Mouse (Mus musculus) macrophage (primary cell): ENCODE results near the gene Ang. TPM values are rescaled to one million over a fixed set of nuclear protein-coding genes. Genes with fewer than 3 reads are reported as not detected.
"Not testable (repeated sequence)": the region's sequence is repeated elsewhere in the genome, so short reads cannot be mapped to it uniquely, and the experiment has no call there.

ENCODE experiments used
- H3K27ac ChIP-seq: fragments of 350-480 bp; formaldehyde crosslinking; 2 replicates; pipeline ENCODE4 v1.9.0; 2021
- H3K36me3 ChIP-seq: fragments of 350-480 bp; formaldehyde crosslinking; 2 replicates; pipeline ENCODE4 v1.9.0; 2021; ENCODE audit errors: inconsistent target
- H3K4me3 ChIP-seq: fragments of 350-480 bp; formaldehyde crosslinking; 2 replicates; pipeline ENCODE4 v1.9.0; 2021; ENCODE audit errors: inconsistent target
- H3K79me2 ChIP-seq: fragments of 350-480 bp; formaldehyde crosslinking; 2 replicates; pipeline ENCODE4 v1.9.0; 2021; ENCODE audit errors: inconsistent target
- WGBS: methylation state at CpG from one replicate; pipeline ENCODE4 v1.1.7; 2026; ENCODE audit warnings: inconsistent platforms; ENCODE audit not compliant: missing documents; 5-methylcytosine and 5-hydroxymethylcytosine counted together
- polyA plus RNA-seq: library from polyadenylated mRNA; stranded (reverse); fragments of 250-400 nt; gene quantifications from 3 replicates; pipeline ENCODE4 v1.2.4, GENCODE M21; 2018; ENCODE audit warnings: inconsistent platforms

Gene Ang
- polyA plus RNA-seq, 1 experiment from 2014 or later = 15.6 TPM

- Histone ChIP-seq H3K36me3 (no peaks in the 10 kb centered on the region), H3K27ac (peak overlapping the region; percentile 98), H3K79me2 (peaks cover 67% of the 10 kb centered on the region), H3K4me3 (no peak overlapping the region)
- WGBS = 45% methylated on average over 9 of the region's 9 CpGs
These were observed 5.0 kb downstream of the Ang start for GRCm38 (mm10) chr14:51095736-51096524.

GRCm38 (mm10) chr14:51098300-51098699, 7.3 kb downstream of the Ang start:
- H3K4me3 ChIP-seq, H3K36me3 ChIP-seq, H3K27ac ChIP-seq: not testable (repeated sequence)
- 19% methylated on average over 1 of the region's 1 CpGs for WGBS
- peaks cover 48% of the 10 kb centered on the region for H3K79me2 ChIP-seq

GRCm38 (mm10) chr14:51098921-51099320, 8.0 kb downstream of the Ang start:
- Histone ChIP-seq H3K36me3 (peaks cover 6% of the 10 kb centered on the region; the same call in 1 of the 2 replicates), H3K27ac (no peak overlapping the region), H3K79me2 (peaks cover 48% of the 10 kb centered on the region), H3K4me3 (no peak overlapping the region)
- 95% methylated on average over 11 of the region's 11 CpGs for WGBS

- peaks cover 16% of the 10 kb centered on the region; the same call in 1 of the 2 replicates for H3K36me3 ChIP-seq
- peaks cover 45% of the 10 kb centered on the region for H3K79me2 ChIP-seq
- no peak overlapping the region for H3K27ac ChIP-seq
- 90% methylated on average over 9 of the region's 9 CpGs for WGBS
- H3K4me3 ChIP-seq = no peak overlapping the region
These were observed 10.3 kb downstream of the Ang start for GRCm38 (mm10) chr14:51101284-51101683.

- Histone ChIP-seq H3K79me2 (peaks cover 26% of the 10 kb centered on the region), H3K4me3 (no peak overlapping the region), H3K27ac (no peak overlapping the region), H3K36me3 (peaks cover 16% of the 10 kb centered on the region; the same call in 1 of the 2 replicates)
- WGBS = 95% methylated on average over 3 of the region's 3 CpGs
These were observed 12.3 kb downstream of the Ang start for GRCm38 (mm10) chr14:51103217-51103616.

GRCm38 (mm10) chr14:51104366-51104765, 13.4 kb downstream of the Ang start:
- H3K79me2 ChIP-seq = peaks cover 15% of the 10 kb centered on the region
- H3K36me3 ChIP-seq = peaks cover 16% of the 10 kb centered on the region; the same call in 1 of the 2 replicates
- no peak overlapping the region for H3K4me3 ChIP-seq
- H3K27ac ChIP-seq = no peak overlapping the region
- WGBS = 83% methylated on average over 2 of the region's 2 CpGs

- no peak overlapping the region for H3K4me3 ChIP-seq
- peaks cover 12% of the 10 kb centered on the region; the same call in 1 of the 2 replicates for H3K36me3 ChIP-seq
- no peak overlapping the region for H3K27ac ChIP-seq
- no peaks in the 10 kb centered on the region for H3K79me2 ChIP-seq
These were observed 15.6 kb downstream of the Ang start for GRCm38 (mm10) chr14:51106449-51106967.

- WGBS = 60% methylated on average over 3 of the region's 3 CpGs
- no peaks in the 10 kb centered on the region for H3K36me3 ChIP-seq
- no peaks in the 10 kb centered on the region for H3K79me2 ChIP-seq
- no peak overlapping the region for H3K27ac ChIP-seq
- no peak overlapping the region for H3K4me3 ChIP-seq
These were observed 21.0 kb downstream of the Ang start for GRCm38 (mm10) chr14:51111966-51112365.

GRCm38 (mm10) chr14:51113476-51113875, 22.5 kb downstream of the Ang start:
- Histone ChIP-seq H3K36me3 (no peaks in the 10 kb centered on the region), H3K4me3 (no peak overlapping the region), H3K27ac (no peak overlapping the region), H3K79me2 (no peaks in the 10 kb centered on the region)
- WGBS = 89% methylated on average over 9 of the region's 9 CpGs

- Histone ChIP-seq H3K79me2 (no peaks in the 10 kb centered on the region), H3K4me3 (no peak within 1 kb of the TSS), H3K27ac (no peak within 1 kb of the TSS), H3K36me3 (no peaks in the 10 kb centered on the region)
- WGBS = 86% methylated on average over 12 of the region's 12 CpGs
These were observed 23.1 kb downstream of the Ang start, which contains the start of gene Eddm3b for GRCm38 (mm10) chr14:51113916-51114560. Gene Eddm3b (plus strand): TSS chr14:51114426.

- no peaks in the 10 kb centered on the region for H3K79me2 ChIP-seq
- H3K27ac ChIP-seq = no peak overlapping the region
- 94% methylated on average over 6 of the region's 6 CpGs for WGBS
- no peaks in the 10 kb centered on the region for H3K36me3 ChIP-seq
- no peak overlapping the region for H3K4me3 ChIP-seq
These were observed 34.7 kb downstream of the Ang start for GRCm38 (mm10) chr14:51125684-51126083.

- Histone ChIP-seq H3K36me3 (no peaks in the 10 kb centered on the region), H3K79me2 (no peaks in the 10 kb centered on the region), H3K27ac (peak overlapping the region; percentile 21; the same call in 1 of the 2 replicates), H3K4me3 (no peak overlapping the region)
- 71% methylated on average over 2 of the region's 2 CpGs for WGBS
These were observed 36.8 kb downstream of the Ang start for GRCm38 (mm10) chr14:51127648-51128258.

GRCm38 (mm10) chr14:51128775-51129623, 38.0 kb downstream of the Ang start:
- Histone ChIP-seq H3K36me3 (no peaks in the 10 kb centered on the region), H3K79me2 (no peaks in the 10 kb centered on the region), H3K27ac (peak overlapping the region; percentile 80), H3K4me3 (peak overlapping the region; percentile 39)
- 15% methylated on average over 9 of the region's 9 CpGs for WGBS

GRCm38 (mm10) chr14:51129624-51129975, 38.6 kb downstream of the Ang start:
- Histone ChIP-seq H3K79me2 (no peaks in the 10 kb centered on the region), H3K4me3 (peak overlapping the region; percentile 39), H3K27ac (peak overlapping the region; percentile 80), H3K36me3 (no peaks in the 10 kb centered on the region)
- WGBS = 35% methylated on average over 4 of the region's 4 CpGs
